Mouse (Mus musculus) heart, embryonic 14.5 days (tissue): ENCODE measurements around the gene Gas8. TPM values are rescaled to one million over a fixed set of nuclear protein-coding genes. Genes with fewer than 3 reads are reported as not detected.

Source experiments
- ATAC-seq: fragments of 200-750 bp; cut with Nextera tagmentation; 2 replicates; pipeline ENCODE4 v1.8.0; 2017; ENCODE audit warnings: low read depth, moderate TSS enrichment; ENCODE audit not compliant: insufficient number of reproducible peaks, insufficient read depth, low FRiP score
- H3K27ac ChIP-seq, 2 experiments: fragments of 200-500 bp in 1 of 2; fragments of 300-500 bp in 1 of 2; sonication (generic) in 1 of 2; replicated peaks in 1 of 2; 2 replicates each; pipeline ENCODE4 v1.5.1; 2012 to 2014; ENCODE audit warnings: low read depth in 2 of 2, low read length in 2 of 2, control low read depth in 1 of 2, mild to moderate bottlenecking in 1 of 2, mixed read lengths in 1 of 2; ENCODE audit not compliant: control insufficient read depth in 1 of 2, insufficient read depth in 1 of 2
- H3K27me3 ChIP-seq: fragments of 300-500 bp; sonication (generic); 2 replicates; pipeline ENCODE4 v1.6.1; 2014; ENCODE audit warnings: mild to moderate bottlenecking, low read length, control low read depth; ENCODE audit not compliant: control insufficient read depth, insufficient read depth
- H3K36me3 ChIP-seq: fragments of 300-500 bp; sonication (generic); 2 replicates; pipeline ENCODE4 v1.6.1; 2014; ENCODE audit warnings: mild to moderate bottlenecking, control low read depth, low read length, mixed read lengths; ENCODE audit not compliant: control insufficient read depth, insufficient read depth
- H3K4me1 ChIP-seq, 2 experiments: fragments of 200-500 bp in 1 of 2; fragments of 300-500 bp in 1 of 2; sonication (generic) in 1 of 2; 2 replicates each; pipeline ENCODE4 v1.6.1; 2012 to 2014; ENCODE audit warnings: low read length in 2 of 2, control low read depth in 1 of 2, mixed read lengths in 1 of 2; ENCODE audit not compliant: control insufficient read depth in 2 of 2, insufficient read depth in 2 of 2
- H3K4me2 ChIP-seq: fragments of 300-500 bp; sonication (generic); 2 replicates; pipeline ENCODE4 v1.6.1; 2014; ENCODE audit warnings: mild to moderate bottlenecking, low read length
- H3K4me3 ChIP-seq, 2 experiments: fragments of 200-500 bp in 1 of 2; fragments of 300-500 bp in 1 of 2; sonication (generic) in 1 of 2; 2 replicates each; pipeline ENCODE4 v1.5.1; 2012 to 2014; ENCODE audit warnings: low read length in 2 of 2, mild to moderate bottlenecking in 2 of 2, control low read depth in 1 of 2, low read depth in 1 of 2, moderate library complexity in 1 of 2; ENCODE audit not compliant: control insufficient read depth in 1 of 2, insufficient read depth in 1 of 2
- H3K9ac ChIP-seq: fragments of 300-500 bp; sonication (generic); 2 replicates; pipeline ENCODE4 v1.6.1; 2014; ENCODE audit warnings: mild to moderate bottlenecking, low read length
- H3K9me3 ChIP-seq: fragments of 300-500 bp; sonication (generic); 2 replicates; pipeline ENCODE4 v1.6.1; 2016; ENCODE audit warnings: low read length, control low read depth; ENCODE audit not compliant: control insufficient read depth
- WGBS: fragments of 180-500 bp; shearing (Covaris S2); extraction: QIAGEN DNeasy Blood & Tissue Kit; methylation state at CpG from one replicate; pipeline ENCODE4 v1.1.7; 2014; 5-methylcytosine and 5-hydroxymethylcytosine counted together
- polyA plus RNA-seq: library from polyadenylated mRNA; unstranded; fragments of >200 nt; fragmentation: Nextera tagmentation; extraction: Ambion mirVana; gene quantifications from 2 replicates; pipeline ENCODE4 v1.2.1, GENCODE M21; 2014

Gene Gas8
- polyA plus RNA-seq, 1 experiment from 2014 or later: 13.9 TPM

GRCm38 (mm10) chr8:123491280-123492075 is 27.2 kb upstream of the Gas8 start:
- no peak overlapping the region for H3K27ac ChIP-seq
- peaks cover 97% of the 10 kb centered on the region for H3K36me3 ChIP-seq
- ATAC-seq: no peak
- H3K9ac ChIP-seq: no peak overlapping the region
- no peak overlapping the region for H3K4me2 ChIP-seq
- H3K4me3 ChIP-seq: no peak overlapping the region
- H3K9me3 ChIP-seq: no peaks in the 10 kb centered on the region
- 89% methylated on average over 15 of the region's 15 CpGs for WGBS
- no peaks in the 10 kb centered on the region for H3K4me1 ChIP-seq
- H3K27me3 ChIP-seq: no peaks in the 10 kb centered on the region

- Histone ChIP-seq H3K4me2 (no peak overlapping the region), H3K9ac (no peak overlapping the region), H3K27ac (no peak overlapping the region), H3K4me3 (no peak overlapping the region), H3K36me3 (peaks cover 97% of the 10 kb centered on the region), H3K4me1 (no peaks in the 10 kb centered on the region), H3K9me3 (no peaks in the 10 kb centered on the region), H3K27me3 (no peaks in the 10 kb centered on the region)
- no peak for ATAC-seq
- 92% methylated on average over 9 of the region's 9 CpGs for WGBS
Observed at GRCm38 (mm10) chr8:123492898-123493297, 25.7 kb upstream of the Gas8 start.

GRCm38 (mm10) chr8:123497699-123498098 is 20.9 kb upstream of the Gas8 start:
- Histone ChIP-seq H3K4me1 (no peaks in the 10 kb centered on the region), H3K27me3 (no peaks in the 10 kb centered on the region), H3K36me3 (peaks cover 99% of the 10 kb centered on the region), H3K27ac (no peak overlapping the region), H3K9me3 (no peaks in the 10 kb centered on the region), H3K4me2 (no peak overlapping the region), H3K4me3 (no peak overlapping the region), H3K9ac (no peak overlapping the region)
- WGBS: 90% methylated on average over 4 of the region's 4 CpGs
- no peak for ATAC-seq

DNA sequence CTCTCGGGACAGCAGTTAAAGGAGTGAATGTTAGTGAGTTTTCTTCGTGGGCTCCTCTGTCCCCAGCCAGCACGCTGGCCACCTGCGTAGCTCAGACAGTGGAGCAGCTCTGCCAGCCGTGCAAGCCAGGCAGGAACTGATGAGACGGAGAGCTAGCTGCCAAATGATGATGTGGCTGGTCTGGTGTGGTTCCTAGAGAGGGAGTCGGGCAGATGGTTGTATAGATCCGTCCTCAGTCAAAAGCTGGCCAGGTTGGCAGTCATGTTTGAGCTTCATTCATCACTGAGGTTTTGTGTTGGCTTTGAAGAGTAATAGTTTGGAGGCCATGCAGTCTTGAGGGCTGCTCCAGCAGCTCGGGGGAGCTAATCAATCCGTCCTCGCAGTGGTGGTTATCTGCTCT is 19.7 kb upstream of the Gas8 start:
- no peaks in the 10 kb centered on the region for H3K9me3 ChIP-seq
- H3K27ac ChIP-seq: no peak overlapping the region
- 90% methylated on average over 11 of the region's 11 CpGs for WGBS
- no peak overlapping the region for H3K9ac ChIP-seq
- no peak overlapping the region for H3K4me3 ChIP-seq
- no peaks in the 10 kb centered on the region for H3K4me1 ChIP-seq
- no peak for ATAC-seq
- H3K27me3 ChIP-seq: no peaks in the 10 kb centered on the region
- peaks cover 99% of the 10 kb centered on the region for H3K36me3 ChIP-seq
- H3K4me2 ChIP-seq: no peak overlapping the region

DNA sequence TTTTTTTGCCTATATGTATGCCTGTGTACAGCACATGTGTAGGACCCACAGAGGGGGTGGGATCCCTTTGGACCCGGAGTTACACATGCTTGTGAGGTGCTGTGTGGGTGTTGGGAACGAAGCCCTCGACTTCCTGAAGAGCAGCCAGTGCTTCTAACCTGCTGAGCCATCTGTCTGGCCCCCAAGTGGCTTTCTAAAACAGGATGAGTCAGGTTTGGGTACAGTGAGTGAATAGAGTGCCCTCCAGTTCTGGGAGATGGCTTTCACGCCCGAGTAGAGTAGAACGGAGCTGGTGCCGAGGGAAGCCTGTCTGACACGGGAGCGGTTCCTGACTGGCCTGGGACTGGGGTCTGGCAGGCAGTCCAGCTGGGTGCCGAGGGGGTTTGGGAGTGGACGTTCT is 19.1 kb upstream of the Gas8 start:
- Histone ChIP-seq H3K27ac (no peak overlapping the region), H3K9ac (no peak overlapping the region), H3K4me2 (no peak overlapping the region), H3K9me3 (no peaks in the 10 kb centered on the region), H3K4me1 (no peaks in the 10 kb centered on the region), H3K27me3 (no peaks in the 10 kb centered on the region), H3K4me3 (no peak overlapping the region), H3K36me3 (peaks cover 99% of the 10 kb centered on the region)
- 87% methylated on average over 11 of the region's 11 CpGs for WGBS
- ATAC-seq: no peak

GRCm38 (mm10) chr8:123502192-123502591 is 16.4 kb upstream of the Gas8 start:
- Histone ChIP-seq H3K4me1 (no peaks in the 10 kb centered on the region), H3K27me3 (no peaks in the 10 kb centered on the region), H3K9ac (no peak overlapping the region), H3K36me3 (peaks cover 99% of the 10 kb centered on the region), H3K27ac (no peak overlapping the region), H3K4me2 (no peak overlapping the region), H3K4me3 (no peak overlapping the region), H3K9me3 (no peaks in the 10 kb centered on the region)
- 87% methylated on average over 5 of the region's 5 CpGs for whole genome bisulfite sequencing
- no peak for ATAC-seq

DNA sequence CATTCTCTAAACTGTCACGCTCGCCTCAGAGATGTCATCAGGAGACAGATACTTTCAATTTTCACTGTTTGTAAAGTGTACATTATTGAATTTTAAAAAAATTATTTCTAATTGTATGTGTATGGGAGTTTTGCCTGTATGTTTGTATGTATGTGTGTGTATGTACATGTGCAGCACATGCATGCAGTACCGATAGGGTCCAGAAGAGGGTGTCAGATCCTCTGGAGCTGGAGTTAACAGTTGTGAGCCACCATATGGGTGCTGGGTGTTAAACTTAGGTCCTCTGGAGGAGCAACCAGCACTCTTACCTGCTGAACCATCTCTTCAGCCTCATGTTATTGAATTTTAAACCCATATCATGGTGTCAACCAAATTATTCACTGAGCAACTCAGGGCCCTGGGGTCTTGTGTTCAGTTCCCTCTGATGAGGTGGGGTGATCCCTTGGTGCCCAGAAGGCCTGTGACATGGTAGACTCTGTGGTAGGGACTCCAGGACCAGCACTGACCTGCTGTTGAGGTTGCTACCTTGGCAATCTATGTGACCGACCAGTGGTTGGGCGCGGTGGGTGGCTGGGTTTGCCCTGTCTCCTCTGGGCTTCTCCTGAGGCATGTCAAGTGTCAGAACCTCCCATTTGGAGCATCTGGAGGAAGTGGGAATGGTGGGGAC is 14.7 kb upstream of the Gas8 start:
- H3K4me3 ChIP-seq: no peak overlapping the region
- H3K4me1 ChIP-seq: no peaks in the 10 kb centered on the region
- peaks cover 88% of the 10 kb centered on the region for H3K36me3 ChIP-seq
- H3K9ac ChIP-seq: no peak overlapping the region
- no peak overlapping the region for H3K27ac ChIP-seq
- ATAC-seq: no peak
- WGBS: 96% methylated on average over 6 of the region's 6 CpGs
- no peaks in the 10 kb centered on the region for H3K27me3 ChIP-seq
- no peaks in the 10 kb centered on the region for H3K9me3 ChIP-seq
- no peak overlapping the region for H3K4me2 ChIP-seq
